Mouse (Mus musculus) forebrain, embryonic 11.5 days (tissue): ENCODE results near the gene Map4k1. TPM values are rescaled to one million over a fixed set of nuclear protein-coding genes. Genes with fewer than 3 reads are reported as not detected.

ENCODE experiments used
- ATAC-seq: fragments of 200-750 bp; cut with Nextera tagmentation; replicated peaks from 2 replicates; pipeline ENCODE4 v1.8.0; 2017; ENCODE audit warnings: moderate TSS enrichment; ENCODE audit not compliant: low FRiP score
- DNase-seq: peaks from one replicate; pipeline ENCODE4 v3.0.0-alpha.2; 2017; ENCODE audit warnings: low spot score
- H3K27ac ChIP-seq: fragments of 300-500 bp; sonication (generic); 2 replicates; pipeline ENCODE4 v1.5.1; 2014; ENCODE audit warnings: low read depth, low read length
- H3K27me3 ChIP-seq: fragments of 300-500 bp; sonication (generic); 2 replicates; pipeline ENCODE4 v1.6.1; 2014; ENCODE audit warnings: mild to moderate bottlenecking, low read length, mixed read lengths; ENCODE audit not compliant: control insufficient read depth, insufficient read depth
- H3K36me3 ChIP-seq: fragments of 300-500 bp; sonication (generic); 2 replicates; pipeline ENCODE4 v1.6.1; 2014; ENCODE audit warnings: mild to moderate bottlenecking, low read length, moderate library complexity, mixed read lengths; ENCODE audit not compliant: control insufficient read depth, insufficient read depth
- H3K4me1 ChIP-seq: fragments of 300-500 bp; sonication (generic); replicated peaks from 2 replicates; pipeline ENCODE4 v1.6.1; 2014; ENCODE audit warnings: low read length, mixed read lengths; ENCODE audit not compliant: control insufficient read depth, insufficient read depth
- H3K4me2 ChIP-seq: fragments of 300-500 bp; sonication (generic); 2 replicates; pipeline ENCODE4 v1.6.1; 2014; ENCODE audit warnings: low read depth, mild to moderate bottlenecking, low read length, moderate library complexity, mixed read lengths; ENCODE audit not compliant: severe bottlenecking
- H3K4me3 ChIP-seq: fragments of 300-500 bp; sonication (generic); 2 replicates; pipeline ENCODE4 v1.5.1; 2014; ENCODE audit warnings: low read depth, low read length
- H3K9ac ChIP-seq: fragments of 300-500 bp; sonication (generic); 2 replicates; pipeline ENCODE4 v1.6.1; 2014; ENCODE audit warnings: low read length
- H3K9me3 ChIP-seq: fragments of 300-500 bp; sonication (generic); 2 replicates; pipeline ENCODE4 v1.6.1; 2016; ENCODE audit warnings: low read length, mixed read lengths; ENCODE audit not compliant: control insufficient read depth
- WGBS: fragments of 180-500 bp; shearing (Covaris S2); extraction: QIAGEN DNeasy Blood & Tissue Kit; methylation state at CpG from one replicate; pipeline ENCODE4 v1.1.7; 2014; 5-methylcytosine and 5-hydroxymethylcytosine counted together
- polyA plus RNA-seq: library from polyadenylated mRNA; unstranded; fragments of >200 nt; fragmentation: Nextera tagmentation; extraction: Ambion mirVana; gene quantifications from 2 replicates; pipeline ENCODE4 v1.2.1, GENCODE M21; 2014

The Map4k1 gene
- polyA plus RNA-seq, 1 experiment from 2014 or later, result 5.9 TPM

GRCm38 (mm10) chr7:29019447-29020220 lies 37.8 kb downstream of the Map4k1 start:
- H3K4me2 ChIP-seq, result peak overlapping the region; percentile 52
- no peak overlapping the region for H3K27ac ChIP-seq
- ATAC-seq (no peak), DNase-seq (peak; percentile 67)
- no peaks in the 10 kb centered on the region for H3K36me3 ChIP-seq
- WGBS, result 3% methylated on average over 82 of the region's 88 CpGs
- H3K9me3 ChIP-seq, result peaks cover 4% of the 10 kb centered on the region; the same call in 1 of the 2 replicates
- H3K27me3 ChIP-seq, result peaks cover 26% of the 10 kb centered on the region
- H3K4me3 ChIP-seq, result peak overlapping the region; percentile 36
- peaks cover 4% of the 10 kb centered on the region; the same call in 1 of the 2 replicates for H3K4me1 ChIP-seq
- peak overlapping the region; percentile 44 for H3K9ac ChIP-seq

- peaks cover 26% of the 10 kb centered on the region for H3K27me3 ChIP-seq
These were observed 40.6 kb downstream of the Map4k1 start for GRCm38 (mm10) chr7:29022479-29022878.

DNA sequence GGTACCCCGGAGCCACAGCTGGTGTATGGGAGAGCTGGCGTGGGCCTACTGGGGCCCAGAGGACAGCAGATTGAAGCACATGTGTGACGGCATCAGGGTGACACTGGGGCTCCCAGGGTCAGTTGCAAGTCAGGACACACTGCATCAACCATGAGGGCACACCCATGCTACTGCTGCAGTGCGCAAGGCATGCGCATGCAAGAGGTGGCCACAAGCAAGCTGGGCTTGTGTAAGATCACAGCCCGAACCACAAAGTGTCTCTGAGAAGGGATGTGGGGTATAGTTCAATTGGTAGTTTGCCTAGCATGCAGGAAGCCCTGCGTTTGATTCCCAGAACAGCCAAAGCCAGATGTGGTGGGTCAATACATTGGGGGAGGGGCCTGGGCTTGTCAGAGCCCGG lies 41.7 kb downstream of the Map4k1 start:
- no peak for ATAC-seq
- H3K27ac ChIP-seq, result no peak overlapping the region
- no peak overlapping the region for H3K9ac ChIP-seq
- H3K36me3 ChIP-seq, result no peaks in the 10 kb centered on the region
- no peak for DNase-seq
- peaks cover 4% of the 10 kb centered on the region; the same call in 1 of the 2 replicates for H3K4me1 ChIP-seq
- 90% methylated on average over 8 of the region's 8 CpGs for WGBS
- H3K27me3 ChIP-seq, result peaks cover 23% of the 10 kb centered on the region
- H3K4me3 ChIP-seq, result no peak overlapping the region
- H3K4me2 ChIP-seq, result no peak overlapping the region
- no peaks in the 10 kb centered on the region for H3K9me3 ChIP-seq

More at GRCm38 (mm10) chr7:29022479-29022878, 40.6 kb downstream of the Map4k1 start:
- H3K4me1 ChIP-seq, result peaks cover 4% of the 10 kb centered on the region; the same call in 1 of the 2 replicates
- no peak overlapping the region for H3K27ac ChIP-seq
- WGBS, result 89% methylated on average over 8 of the region's 8 CpGs
- ATAC-seq (no peak), DNase-seq (no peak)
- H3K4me2 ChIP-seq, result no peak overlapping the region
- no peaks in the 10 kb centered on the region for H3K9me3 ChIP-seq
- no peaks in the 10 kb centered on the region for H3K36me3 ChIP-seq
- no peak overlapping the region for H3K9ac ChIP-seq
- no peak overlapping the region for H3K4me3 ChIP-seq

GRCm38 (mm10) chr7:29025566-29025965 lies 43.7 kb downstream of the Map4k1 start:
- H3K27ac ChIP-seq, result no peak overlapping the region
- WGBS, result 86% methylated on average over 7 of the region's 7 CpGs
- no peak for ATAC-seq

DNA sequence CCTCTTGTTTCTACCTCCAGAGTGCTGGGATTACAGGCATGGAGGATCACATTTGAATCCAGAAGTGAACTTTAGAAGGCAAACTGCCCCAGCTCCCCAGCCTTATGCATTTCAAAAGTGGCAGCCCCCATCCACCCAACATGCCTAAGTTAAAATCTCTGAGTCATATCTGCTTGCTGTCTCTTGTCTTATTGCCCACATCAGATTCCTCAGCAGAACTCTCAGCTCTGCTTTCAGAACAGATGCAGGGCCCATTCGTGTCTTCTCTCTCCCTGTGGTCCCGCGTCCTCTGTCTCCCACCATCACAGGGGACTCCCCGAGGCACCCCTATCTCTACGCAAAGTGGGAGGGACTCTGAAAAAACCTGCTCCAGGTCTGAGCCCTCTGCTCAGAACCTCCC lies 44.3 kb downstream of the Map4k1 start:
- Histone ChIP-seq H3K36me3 (no peaks in the 10 kb centered on the region), H3K4me2 (no peak overlapping the region), H3K4me1 (no peaks in the 10 kb centered on the region), H3K9ac (no peak overlapping the region), H3K27ac (no peak overlapping the region), H3K4me3 (no peak overlapping the region), H3K9me3 (no peaks in the 10 kb centered on the region), H3K27me3 (no peaks in the 10 kb centered on the region)
- DNase-seq (no peak), ATAC-seq (no peak)
- 85% methylated on average over 5 of the region's 5 CpGs for WGBS

More at GRCm38 (mm10) chr7:29025566-29025965, 43.7 kb downstream of the Map4k1 start:
- Histone ChIP-seq H3K27me3 (peaks cover 3% of the 10 kb centered on the region; the same call in 1 of the 2 replicates), H3K9ac (no peak overlapping the region), H3K4me1 (no peaks in the 10 kb centered on the region), H3K4me2 (no peak overlapping the region), H3K9me3 (no peaks in the 10 kb centered on the region), H3K4me3 (no peak overlapping the region), H3K36me3 (no peaks in the 10 kb centered on the region)
- no peak for DNase-seq

GRCm38 (mm10) chr7:29026811-29027210 lies 45.0 kb downstream of the Map4k1 start:
- H3K27me3 ChIP-seq, result no peaks in the 10 kb centered on the region
- 59% methylated on average over 4 of the region's 4 CpGs for WGBS
- H3K27ac ChIP-seq, result no peak overlapping the region
- H3K4me2 ChIP-seq, result no peak overlapping the region
- ATAC-seq (no peak), DNase-seq (no peak)
- no peaks in the 10 kb centered on the region for H3K4me1 ChIP-seq
- no peak overlapping the region for H3K4me3 ChIP-seq
- no peak overlapping the region for H3K9ac ChIP-seq
- H3K36me3 ChIP-seq, result no peaks in the 10 kb centered on the region
- no peaks in the 10 kb centered on the region for H3K9me3 ChIP-seq

DNA sequence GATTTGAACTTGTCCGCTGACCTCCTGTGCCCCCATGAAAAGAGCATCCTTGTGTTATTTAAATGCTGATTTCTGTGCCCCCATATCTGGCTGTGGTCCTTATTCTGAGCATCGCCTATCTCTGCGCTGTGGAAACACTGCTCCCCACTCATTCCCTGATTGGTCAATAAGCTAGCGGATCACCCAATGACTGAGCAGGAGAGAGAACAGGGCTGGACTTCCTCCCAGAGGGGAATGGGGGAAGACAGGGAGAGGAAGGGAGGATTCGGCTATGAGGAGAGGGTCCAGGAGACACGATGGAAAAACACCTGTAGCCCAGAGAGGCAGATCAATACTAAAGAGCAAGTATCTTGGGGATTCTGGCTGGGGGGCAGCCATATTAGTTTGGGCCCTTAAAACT lies 46.9 kb downstream of the Map4k1 start:
- no peak overlapping the region for H3K4me2 ChIP-seq
- 90% methylated on average over 6 of the region's 6 CpGs for WGBS
- H3K27ac ChIP-seq, result no peak overlapping the region
- H3K4me1 ChIP-seq, result no peaks in the 10 kb centered on the region
- no peak for DNase-seq
- H3K27me3 ChIP-seq, result no peaks in the 10 kb centered on the region
- no peak overlapping the region for H3K9ac ChIP-seq
- no peaks in the 10 kb centered on the region; the same call in 1 of the 2 replicates for H3K9me3 ChIP-seq
- no peak for ATAC-seq
- no peaks in the 10 kb centered on the region for H3K36me3 ChIP-seq
- H3K4me3 ChIP-seq, result no peak overlapping the region

DNA sequence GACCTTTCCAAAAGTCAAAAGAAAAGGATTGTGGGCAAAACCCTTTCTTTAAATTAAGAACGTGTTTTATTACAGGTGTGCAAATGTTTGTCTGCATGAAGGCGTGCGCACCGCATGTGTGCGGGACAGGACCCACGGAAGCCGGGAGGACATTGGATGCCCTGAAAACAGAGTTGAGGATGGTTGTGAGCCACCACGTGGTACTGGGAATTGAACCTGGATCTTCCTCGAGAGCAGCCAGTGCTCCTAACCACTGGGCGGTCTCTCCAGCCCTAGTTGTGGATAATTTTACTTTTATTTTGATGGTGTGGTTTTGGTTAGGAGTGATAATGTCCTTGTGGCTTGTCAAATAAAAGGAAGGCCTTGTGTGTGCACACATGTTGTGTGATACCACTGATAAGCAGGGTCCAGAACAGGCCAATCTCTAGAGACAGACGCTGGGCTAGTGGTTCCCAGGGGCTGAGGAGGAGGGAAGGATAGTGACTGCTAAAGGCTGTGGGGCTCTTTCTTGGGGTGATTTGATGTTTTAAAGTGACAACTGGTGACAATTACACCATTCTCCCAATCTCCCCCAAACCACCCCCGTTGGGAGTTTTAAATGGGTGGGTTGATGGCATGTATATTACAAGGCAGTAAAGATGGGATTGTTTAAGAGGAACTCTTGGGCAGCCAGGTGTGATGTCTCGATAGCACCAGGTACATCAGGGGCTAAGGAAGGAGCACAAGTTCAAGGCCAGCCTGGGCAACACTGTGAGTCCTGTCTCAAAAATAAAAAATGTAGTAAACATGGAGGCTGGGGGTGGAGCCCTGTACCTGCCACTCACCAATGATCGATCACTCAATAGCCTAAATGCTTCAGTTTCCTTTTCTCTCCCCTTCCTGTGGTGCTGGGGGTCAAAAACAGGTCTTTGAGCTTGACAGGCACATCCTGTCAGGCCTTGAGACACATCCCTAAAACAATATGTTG lies 48.1 kb downstream of the Map4k1 start:
- no peak for ATAC-seq
- no peak overlapping the region for H3K4me2 ChIP-seq
- H3K36me3 ChIP-seq, result no peaks in the 10 kb centered on the region
- DNase-seq, result no peak
- no peak overlapping the region for H3K4me3 ChIP-seq
- 92% methylated on average over 14 of the region's 14 CpGs for WGBS
- no peak overlapping the region for H3K27ac ChIP-seq
- no peak overlapping the region for H3K9ac ChIP-seq
- H3K4me1 ChIP-seq, result no peaks in the 10 kb centered on the region
- H3K9me3 ChIP-seq, result no peaks in the 10 kb centered on the region; the same call in 1 of the 2 replicates
- H3K27me3 ChIP-seq, result no peaks in the 10 kb centered on the region
